Mouse (Mus musculus) T-helper 17 cell (primary cell): ENCODE results near the gene Rdh5.

Source experiments
- in situ Hi-C, 2 experiments: fragments of 300-600 bp; cut with MboI, MseI; formaldehyde crosslinking; loops; 1 replicate in 1 of 2; 2 replicates in 1 of 2; pipeline ENCODE4 v1.15.1; 2025; ENCODE audit warnings: high pct_unique_total_duplicates in 2 of 2

Rdh5 gene

DNA sequence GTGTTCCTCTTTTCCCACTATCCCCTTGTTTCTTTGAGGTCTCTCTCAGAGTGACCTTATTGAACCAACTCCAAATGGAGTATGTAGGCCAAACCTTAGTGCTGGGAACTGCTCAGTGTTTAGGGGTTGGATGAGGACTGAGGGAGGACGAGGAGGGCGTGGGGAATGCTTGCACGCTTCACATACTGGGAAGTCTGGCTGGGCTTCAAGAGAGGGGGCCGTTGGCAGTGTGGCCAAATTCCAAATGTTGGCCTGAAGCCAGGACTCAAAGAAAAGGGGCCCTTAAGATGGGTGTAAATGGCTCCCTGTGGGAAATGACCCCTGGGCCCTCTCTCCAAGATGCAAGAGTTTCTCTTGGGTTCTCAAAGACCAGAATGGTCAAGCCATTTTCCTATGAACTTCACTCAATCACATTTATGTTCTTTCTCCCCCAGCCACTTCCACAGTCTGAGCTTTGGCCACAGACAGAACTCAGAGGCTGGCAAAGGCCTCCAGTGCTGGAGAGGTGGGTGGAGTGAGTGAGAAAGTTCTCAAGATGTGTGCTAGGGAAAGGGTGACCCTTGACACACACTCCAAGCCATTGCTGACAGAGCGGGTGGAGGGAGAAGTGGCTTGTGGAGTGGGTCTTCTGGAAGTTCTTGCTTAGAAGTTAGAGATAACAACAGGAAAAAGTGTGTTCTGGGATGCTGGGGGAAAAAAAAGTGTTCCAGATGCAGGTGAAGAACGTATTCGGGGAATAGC, 7.1 kb upstream of the Rdh5 start:
- in situ Hi-C loops: loop anchor here in 1 of 2 experiments (10.0 kb wide), 1 partner anchor 975 kb away; no protein-coding TSS in a partner anchor

DNA sequence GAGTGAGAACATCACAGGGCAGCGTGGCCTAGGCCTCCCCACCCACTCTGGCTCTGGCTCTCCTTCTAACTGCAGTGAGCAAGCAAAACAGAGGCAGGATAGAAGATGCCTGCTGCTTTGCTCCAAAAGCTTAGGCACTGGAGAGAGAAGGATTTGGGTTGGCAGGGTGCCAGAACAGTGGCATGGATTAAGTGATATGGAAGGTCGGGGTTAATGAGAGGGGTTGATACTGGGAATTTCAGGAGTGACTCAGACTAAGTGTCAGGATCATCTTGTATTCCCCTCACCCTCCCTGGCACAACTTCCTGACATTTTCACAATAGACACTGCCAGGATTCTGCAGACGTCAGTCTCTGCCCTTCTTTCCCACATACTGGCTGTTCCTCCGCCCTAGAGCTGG, 5.7 kb upstream of the Rdh5 start:
- in situ Hi-C loops: loop anchor here in 1 of 2 experiments (10.0 kb wide), 1 partner anchor 974 kb away; no protein-coding TSS in a partner anchor

DNA sequence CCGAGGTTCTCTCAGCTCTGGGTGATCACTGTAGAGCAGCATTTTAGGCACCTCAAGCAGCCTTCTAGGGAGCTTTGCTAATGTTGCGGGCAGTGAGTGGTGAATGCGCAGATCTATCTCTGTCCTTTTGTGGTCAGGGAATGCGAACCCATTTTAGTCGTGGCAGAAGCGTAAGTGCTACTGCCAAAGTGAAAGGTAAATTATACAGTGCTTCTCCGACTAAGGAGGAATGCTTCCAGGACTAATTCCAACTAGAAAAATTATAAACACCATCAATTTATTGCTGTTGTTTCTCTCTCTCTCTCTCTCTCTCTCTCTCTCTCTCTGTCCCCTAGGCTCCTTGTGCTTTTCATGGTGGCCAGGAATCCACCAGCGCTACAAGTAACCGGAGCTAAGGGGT, 1.2 kb upstream of the Rdh5 start, which contains the start of gene Bloc1s1:
Gene Bloc1s1 (minus strand): TSS at position 101 of the 400 bp plus-strand sequence.
- in situ Hi-C loops: loop anchor here in 1 of 2 experiments (10.0 kb wide), 1 partner anchor 969 kb away; no protein-coding TSS in a partner anchor

- in situ Hi-C loops: loop anchor here in 1 of 2 experiments (10.0 kb wide), 1 partner anchor 968 kb away; no protein-coding TSS in a partner anchor
These were observed 464 bp upstream of the Rdh5 start for GRCm38 (mm10) chr10:128923013-128923691.

DNA sequence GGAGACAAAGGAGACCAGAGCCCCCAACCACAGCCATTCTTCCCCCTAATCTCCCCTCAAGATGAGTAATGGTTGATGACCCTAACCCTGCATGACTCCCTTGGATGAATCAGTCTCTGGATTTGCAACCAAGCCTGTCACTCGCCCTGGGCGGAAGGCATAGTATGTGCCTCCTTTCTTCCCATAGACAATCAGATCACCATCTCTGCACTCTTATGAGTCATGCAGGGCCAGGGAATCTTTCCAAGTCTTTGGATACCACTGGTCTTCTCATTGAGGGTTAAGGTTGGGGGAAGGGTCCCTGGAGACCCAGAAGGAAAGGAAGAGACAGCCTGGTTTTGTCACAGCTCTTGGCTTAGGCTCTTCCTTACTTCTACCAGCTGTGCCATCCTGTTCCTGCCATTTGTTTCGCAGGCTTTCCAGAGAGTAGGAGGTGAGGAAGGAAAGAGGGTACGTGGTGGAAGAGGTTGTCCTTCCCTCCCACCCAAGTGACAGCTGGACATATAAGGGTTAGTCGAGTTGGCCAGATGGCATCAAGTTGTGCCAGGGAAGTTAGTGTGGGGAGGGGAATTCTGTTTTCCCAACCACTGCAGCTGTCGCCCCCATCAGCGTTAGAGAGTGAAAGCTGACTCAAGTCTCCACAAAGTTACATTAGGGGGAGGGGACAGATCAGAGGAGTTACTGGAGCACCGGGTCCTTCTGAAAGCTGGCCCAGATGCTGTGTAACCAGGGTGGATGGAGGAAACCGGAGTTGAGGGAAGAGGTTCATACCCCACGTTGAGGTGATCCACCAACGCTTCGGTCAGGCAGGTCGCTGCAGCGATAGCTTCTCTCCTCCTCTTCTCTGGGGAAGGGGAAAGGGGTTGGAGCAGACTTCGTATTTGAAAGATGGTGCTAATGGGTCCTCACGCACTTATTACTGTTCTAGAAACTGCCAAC, 536 bp downstream of the Rdh5 start:
- in situ Hi-C loops: loop anchor here in 1 of 2 experiments (10.0 kb wide), 1 partner anchor 967 kb away; no protein-coding TSS in a partner anchor

DNA sequence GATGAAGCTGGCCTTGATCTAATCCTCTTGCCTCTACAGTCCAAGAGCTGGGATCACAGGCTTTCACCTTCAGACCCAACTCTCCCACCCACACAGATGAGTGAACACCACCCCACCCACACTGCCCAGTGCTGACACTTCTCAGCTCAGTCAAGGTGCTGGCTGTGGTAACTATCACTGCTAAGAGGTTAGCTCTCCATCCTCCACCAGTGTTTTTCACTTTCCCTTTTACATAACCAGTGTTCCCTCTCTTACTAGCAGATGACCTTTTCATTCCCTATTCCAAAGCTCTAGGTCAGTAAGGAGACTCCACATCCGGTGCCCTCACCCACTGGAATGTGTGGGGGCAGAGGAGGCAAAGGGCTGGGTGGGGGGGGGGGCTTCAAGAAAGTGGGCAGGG, 1.4 kb downstream of the Rdh5 start:
- in situ Hi-C loops: loop anchor here in 1 of 2 experiments (10.0 kb wide), 1 partner anchor 966 kb away; no protein-coding TSS in a partner anchor

DNA sequence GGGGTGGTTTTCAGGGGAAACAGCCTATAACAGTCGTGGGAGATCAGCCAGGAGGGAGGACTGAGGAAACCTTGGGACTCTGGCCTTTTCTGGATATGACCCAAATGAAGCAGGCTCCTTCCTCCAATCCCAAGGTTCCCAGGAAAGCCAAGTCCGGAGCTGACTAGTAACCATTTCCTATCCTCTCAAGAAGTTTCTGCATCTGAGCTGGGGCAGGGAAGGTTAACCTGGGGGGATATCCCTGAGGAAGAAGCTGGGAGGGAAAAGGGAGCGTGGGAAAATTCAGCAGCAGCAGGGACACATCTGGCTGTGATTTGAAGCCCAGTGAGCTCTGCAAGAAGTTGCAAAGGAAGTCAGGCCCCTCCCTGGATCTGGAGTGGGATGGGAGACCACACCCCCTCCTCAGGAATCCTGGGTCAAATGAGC, 1.9 kb downstream of the Rdh5 start:
- in situ Hi-C loops: loop anchor here in 1 of 2 experiments (10.0 kb wide), 1 partner anchor 966 kb away; no protein-coding TSS in a partner anchor

- in situ Hi-C loops: loop anchor here in 1 of 2 experiments (10.0 kb wide), 1 partner anchor 965 kb away; no protein-coding TSS in a partner anchor
These were observed 2.7 kb downstream of the Rdh5 start for GRCm38 (mm10) chr10:128919966-128920365.

DNA sequence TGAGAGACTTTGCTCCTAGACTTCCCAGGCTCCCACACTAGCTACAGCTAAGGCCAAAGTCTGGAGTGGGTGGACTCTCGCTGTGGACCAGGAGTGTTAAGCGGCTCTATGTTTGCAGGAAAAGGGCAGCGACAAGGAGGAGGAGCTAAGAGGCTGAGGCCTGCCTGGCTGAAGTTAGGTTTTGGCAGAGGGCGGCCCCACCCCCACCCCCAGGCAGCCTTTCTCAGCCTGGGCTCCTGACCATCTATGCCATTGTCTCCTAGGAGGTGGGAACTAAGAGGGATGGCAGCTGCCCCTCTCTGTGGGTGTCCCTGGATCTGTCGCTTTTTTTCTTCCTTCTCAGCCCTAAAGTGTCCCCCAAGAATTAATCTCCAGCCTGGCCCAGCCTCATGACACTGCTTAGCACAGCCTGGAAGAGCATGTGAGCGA, 3.5 kb downstream of the Rdh5 start:
- in situ Hi-C loops: no loop called here

- in situ Hi-C loops: no loop called here
These were observed 4.4 kb downstream of the Rdh5 start for GRCm38 (mm10) chr10:128918246-128918645.

DNA sequence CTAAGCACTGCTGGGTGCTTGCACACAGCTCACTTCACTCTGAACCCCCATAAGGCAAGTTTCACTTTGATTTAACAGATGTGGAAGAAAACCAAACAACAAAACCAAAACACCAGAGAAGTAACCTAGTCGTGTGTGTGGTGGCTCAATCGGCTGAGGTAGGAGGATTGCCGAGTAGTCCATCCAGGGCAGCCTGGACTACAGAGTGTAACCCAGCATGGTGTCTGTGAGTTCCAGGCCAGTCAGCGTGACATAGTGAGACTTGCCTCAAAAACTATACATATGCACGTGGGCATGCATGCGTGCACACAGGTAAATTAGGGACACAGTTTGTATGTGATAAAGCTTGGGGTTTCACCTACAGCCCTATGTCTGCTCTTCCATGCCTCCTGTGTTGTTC, 5.3 kb downstream of the Rdh5 start:
- in situ Hi-C loops: no loop called here

DNA sequence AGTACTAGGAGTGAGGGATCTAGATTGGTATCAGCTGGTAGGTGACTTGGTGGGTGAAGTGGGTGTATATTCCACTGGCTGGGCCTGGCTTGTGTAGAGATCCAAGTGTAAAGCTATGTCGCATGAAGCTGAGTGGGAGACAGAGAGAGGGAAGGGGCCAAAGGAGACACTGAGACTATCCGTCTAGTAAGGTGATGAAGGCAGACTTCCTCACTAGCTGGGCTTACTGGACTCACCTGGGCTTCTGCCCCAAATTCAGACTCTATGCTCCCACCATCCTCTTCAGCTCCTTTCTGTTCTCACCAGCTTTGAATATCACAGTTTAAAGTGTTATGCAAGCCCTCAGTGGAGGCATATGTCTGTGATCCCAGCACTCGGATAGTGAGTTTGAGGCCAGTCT, 6.0 kb downstream of the Rdh5 start:
- in situ Hi-C loops: no loop called here

- in situ Hi-C loops: no loop called here
These were observed 7.1 kb downstream of the Rdh5 start for GRCm38 (mm10) chr10:128915550-128915949.

- in situ Hi-C loops: no loop called here
These were observed 9.0 kb downstream of the Rdh5 start for GRCm38 (mm10) chr10:128913696-128914095.

DNA sequence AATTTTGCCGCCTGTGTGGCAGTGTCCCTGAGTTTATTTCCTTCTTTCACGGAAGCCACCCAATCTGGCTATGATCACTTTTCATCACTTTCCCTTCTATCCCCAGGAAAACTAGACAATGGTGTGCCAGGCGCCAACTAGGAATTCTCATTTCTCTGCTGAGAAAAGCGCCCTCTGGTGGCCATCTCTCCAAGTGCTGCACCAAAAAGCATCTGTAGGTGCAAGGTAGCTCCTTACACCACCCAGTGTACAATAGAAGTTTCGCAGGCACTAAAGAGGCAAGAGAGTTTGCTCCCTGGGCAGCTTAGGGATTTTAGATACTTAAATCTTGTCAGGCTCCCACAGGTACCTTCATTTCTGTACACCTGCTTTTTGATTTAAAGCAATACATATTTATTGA, 9.5 kb downstream of the Rdh5 start:
- in situ Hi-C loops: no loop called here

DNA sequence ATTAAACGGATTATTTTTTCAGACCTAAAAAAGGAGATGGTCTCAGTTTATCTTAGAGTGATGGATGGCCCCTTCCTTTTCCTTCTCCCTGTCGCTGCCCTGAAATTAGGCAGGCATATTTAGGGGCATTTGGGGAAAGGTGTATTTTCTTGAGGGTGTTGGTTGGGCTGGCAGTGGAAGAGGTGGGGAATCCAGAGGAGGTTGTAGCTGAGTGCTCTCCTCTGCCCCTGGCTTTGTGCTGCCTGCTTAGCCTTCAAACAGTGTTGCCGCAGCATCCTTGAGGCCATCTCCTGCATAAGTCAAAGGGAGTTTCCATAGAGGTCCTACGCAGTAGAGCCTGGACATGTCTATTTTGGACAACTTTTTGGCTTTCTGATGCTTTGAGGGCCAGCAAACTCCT, 9.9 kb downstream of the Rdh5 start:
- in situ Hi-C loops: no loop called here

- in situ Hi-C loops: no loop called here
These were observed 10.4 kb downstream of the Rdh5 start for GRCm38 (mm10) chr10:128912268-128912667.

GRCm38 (mm10) chr10:128911430-128911829, 11.3 kb downstream of the Rdh5 start:
- in situ Hi-C loops: no loop called here

GRCm38 (mm10) chr10:128910066-128910841, 12.4 kb downstream of the Rdh5 start:
- in situ Hi-C loops: no loop called here

GRCm38 (mm10) chr10:128909567-128910028, 13.1 kb downstream of the Rdh5 start:
- in situ Hi-C loops: no loop called here
